Mouse (Mus musculus) cerebellum, adult 9-10 months (tissue): ENCODE results near the gene Klf15.

Experiments used
- DNase-seq: peaks from one replicate; pipeline ENCODE4 v3.0.0; 2022

Klf15 gene

GRCm38 (mm10) chr6:90494155-90494554 is 31.8 kb downstream of the Klf15 start:
- no peak for DNase-seq

- no peak for DNase-seq
Measured at GRCm38 (mm10) chr6:90494566-90494965, 32.2 kb downstream of the Klf15 start.

DNA sequence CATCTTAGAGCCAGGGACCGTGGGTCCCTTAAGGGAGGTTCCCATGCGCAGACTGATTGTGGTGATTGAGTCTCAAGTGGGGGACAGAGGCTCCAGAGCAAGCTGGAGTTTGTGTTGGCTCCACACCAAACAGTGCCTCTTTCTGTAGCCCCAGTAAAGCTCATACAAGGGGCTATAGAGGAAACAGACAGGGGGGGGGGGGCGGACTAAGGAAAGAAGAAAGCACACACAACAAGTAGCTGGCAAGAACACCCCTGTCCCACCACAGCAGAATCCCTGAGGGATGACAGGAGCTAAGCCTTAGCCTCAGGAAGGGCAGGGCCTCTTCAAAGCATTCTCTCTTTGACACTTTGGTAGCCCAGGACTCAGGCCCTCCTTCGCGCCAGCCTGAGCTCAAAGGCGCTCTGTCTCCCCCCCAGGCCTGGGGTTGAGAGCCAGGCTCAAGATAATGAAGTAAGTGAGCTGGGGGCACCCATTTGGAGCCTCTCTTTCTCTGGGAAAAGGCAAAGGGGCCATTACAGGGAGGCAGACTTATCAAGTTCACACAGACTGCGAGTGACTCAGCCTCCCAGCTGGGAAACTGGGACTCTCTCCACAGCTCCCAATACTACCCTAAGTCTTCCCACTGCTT is 33.0 kb downstream of the Klf15 start:
- DNase-seq, result no peak

- DNase-seq, result no peak
Measured at GRCm38 (mm10) chr6:90496217-90496616, 33.8 kb downstream of the Klf15 start.

- no peak for DNase-seq
Measured at GRCm38 (mm10) chr6:90499509-90499908, 37.1 kb downstream of the Klf15 start.

- DNase-seq, result no peak
Measured at GRCm38 (mm10) chr6:90501222-90501940, 39.0 kb downstream of the Klf15 start.

- no peak for DNase-seq
Measured at GRCm38 (mm10) chr6:90505906-90506305, 43.5 kb downstream of the Klf15 start.

DNA sequence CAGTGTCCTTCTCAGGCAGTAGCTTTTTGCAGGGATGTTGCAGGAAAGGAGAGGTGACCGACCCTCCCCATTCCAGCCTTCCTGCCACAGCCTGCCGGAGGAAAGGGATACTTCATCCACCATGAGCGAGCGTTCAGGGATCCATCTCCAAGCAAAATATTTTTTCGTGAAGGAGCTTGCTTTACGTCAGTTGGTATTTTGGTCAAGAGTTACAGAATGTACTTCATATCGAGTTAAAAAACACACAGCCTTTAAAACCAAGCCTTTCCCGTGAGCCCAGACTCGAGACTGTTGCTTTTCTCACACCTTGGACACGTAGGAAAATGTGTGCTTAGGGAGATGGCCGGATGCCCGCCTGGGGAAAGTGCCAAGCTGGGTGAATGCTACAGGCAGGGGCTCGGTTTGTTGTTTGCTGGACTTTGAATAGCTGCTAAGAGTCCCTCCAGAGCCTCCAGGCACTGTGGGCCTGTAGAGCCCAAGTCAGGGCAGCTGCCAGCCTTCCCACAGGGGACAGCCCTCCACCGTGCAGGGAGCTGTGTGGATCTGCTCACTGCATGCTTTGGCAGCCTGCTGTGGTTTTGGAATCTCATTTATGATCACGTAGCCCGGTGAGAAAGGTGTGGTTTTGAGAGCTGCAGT is 44.4 kb downstream of the Klf15 start:
- DNase-seq, result peak; percentile 88

GRCm38 (mm10) chr6:90507443-90507842 is 45.1 kb downstream of the Klf15 start:
- DNase-seq, result no peak

- DNase-seq, result no peak
Measured at GRCm38 (mm10) chr6:90508197-90508624, 45.8 kb downstream of the Klf15 start.

DNA sequence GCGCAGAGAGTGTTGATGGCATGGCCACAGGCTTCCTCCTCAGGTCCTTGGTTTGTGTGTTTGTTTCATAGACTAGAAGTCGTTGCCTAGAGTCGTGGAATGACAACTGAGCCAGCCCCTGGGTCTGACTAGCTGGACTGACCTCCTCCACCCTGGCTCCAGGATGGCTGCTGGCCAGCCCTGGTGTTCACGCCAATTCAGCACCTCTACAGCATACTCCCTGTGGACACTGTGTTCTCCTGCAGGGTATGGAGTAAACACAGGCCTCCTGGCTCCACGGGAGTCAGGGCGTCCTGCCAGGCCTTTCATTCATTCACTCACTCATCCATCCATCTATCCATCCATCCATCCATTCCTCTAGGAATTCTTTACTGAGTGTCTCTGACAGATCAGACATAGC is 46.7 kb downstream of the Klf15 start:
- no peak for DNase-seq

DNA sequence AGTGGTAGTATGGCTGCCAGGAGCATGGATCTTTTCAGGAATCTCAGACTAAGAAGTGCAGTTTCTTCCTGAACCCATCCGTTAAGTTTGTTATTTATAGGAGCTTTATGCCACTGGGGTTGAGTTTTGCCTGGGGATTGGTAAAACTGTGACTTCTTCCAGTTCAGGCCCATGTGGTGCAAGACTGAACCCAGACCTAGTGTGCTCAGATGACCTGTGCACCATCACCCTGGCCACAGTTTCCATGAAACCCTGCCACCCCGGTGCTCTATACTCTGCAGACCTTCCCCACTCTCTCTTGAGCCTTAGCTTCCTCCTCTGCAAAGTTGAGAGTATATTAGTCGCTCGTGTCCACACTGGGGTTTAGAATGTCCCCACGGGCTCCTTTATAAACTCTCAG is 50.0 kb downstream of the Klf15 start:
- DNase-seq, result no peak

- no peak for DNase-seq
Measured at GRCm38 (mm10) chr6:90513074-90513856, 50.9 kb downstream of the Klf15 start.

GRCm38 (mm10) chr6:90514369-90514768 is 52.0 kb downstream of the Klf15 start:
- no peak for DNase-seq

GRCm38 (mm10) chr6:90514883-90515405 is 52.6 kb downstream of the Klf15 start:
- DNase-seq, result peak; percentile 97

- no peak for DNase-seq
Measured at GRCm38 (mm10) chr6:90518892-90519291, 56.5 kb downstream of the Klf15 start.

- no peak for DNase-seq
Measured at GRCm38 (mm10) chr6:90519375-90519774, 57.0 kb downstream of the Klf15 start.
